Mouse (Mus musculus) heart, embryonic 16.5 days (tissue): ENCODE results near the gene Commd1. TPM values are rescaled to one million over a fixed set of nuclear protein-coding genes. Genes with fewer than 3 reads are reported as not detected.

Experiments
- ATAC-seq: fragments of 200-750 bp; cut with Nextera tagmentation; replicated peaks from 2 replicates; pipeline ENCODE4 v1.8.0; 2017; ENCODE audit warnings: moderate number of reproducible peaks; ENCODE audit not compliant: insufficient read depth, low FRiP score; ENCODE audit errors: extremely low read depth
- H3K27ac ChIP-seq: fragments of 300-500 bp; sonication (generic); 2 replicates; pipeline ENCODE4 v1.5.1; 2014; ENCODE audit warnings: mild to moderate bottlenecking, low read length, control low read depth, moderate library complexity
- H3K27me3 ChIP-seq: fragments of 300-500 bp; sonication (generic); 2 replicates; pipeline ENCODE4 v1.6.1; 2014; ENCODE audit warnings: low read length, mixed read lengths; ENCODE audit not compliant: control insufficient read depth, insufficient read depth
- H3K36me3 ChIP-seq: fragments of 300-500 bp; sonication (generic); 2 replicates; pipeline ENCODE4 v1.6.1; 2014; ENCODE audit not compliant: control insufficient read depth, insufficient read depth
- H3K4me1 ChIP-seq: fragments of 300-500 bp; sonication (generic); 2 replicates; pipeline ENCODE4 v1.6.1; 2014; ENCODE audit warnings: low read length, mixed read lengths; ENCODE audit not compliant: control insufficient read depth, insufficient read depth
- H3K4me2 ChIP-seq: fragments of 300-500 bp; sonication (generic); 2 replicates; pipeline ENCODE4 v1.6.1; 2014; ENCODE audit warnings: low read depth, mild to moderate bottlenecking, control low read depth, low read length
- H3K4me3 ChIP-seq: fragments of 300-500 bp; sonication (generic); 2 replicates; pipeline ENCODE4 v1.5.1; 2014; ENCODE audit warnings: mild to moderate bottlenecking, control low read depth, low read length
- H3K9ac ChIP-seq: fragments of 300-500 bp; sonication (generic); 2 replicates; pipeline ENCODE4 v1.6.1; 2014; ENCODE audit warnings: low read length, control low read depth
- H3K9me3 ChIP-seq: fragments of 300-500 bp; sonication (generic); replicated peaks from 2 replicates; pipeline ENCODE4 v1.6.1; 2016; ENCODE audit warnings: low read length; ENCODE audit not compliant: control insufficient read depth
- WGBS: fragments of 180-500 bp; shearing (Covaris S2); extraction: QIAGEN DNeasy Blood & Tissue Kit; methylation state at CpG from one replicate; pipeline ENCODE4 v1.1.7; 2014; 5-methylcytosine and 5-hydroxymethylcytosine counted together
- polyA plus RNA-seq: library from polyadenylated mRNA; unstranded; fragments of >200 nt; fragmentation: Nextera tagmentation; extraction: Ambion mirVana; gene quantifications from 2 replicates; pipeline ENCODE4 v1.2.1, GENCODE M21; 2015

Commd1 gene
- polyA plus RNA-seq, 1 experiment from 2014 or later = 350 TPM

DNA sequence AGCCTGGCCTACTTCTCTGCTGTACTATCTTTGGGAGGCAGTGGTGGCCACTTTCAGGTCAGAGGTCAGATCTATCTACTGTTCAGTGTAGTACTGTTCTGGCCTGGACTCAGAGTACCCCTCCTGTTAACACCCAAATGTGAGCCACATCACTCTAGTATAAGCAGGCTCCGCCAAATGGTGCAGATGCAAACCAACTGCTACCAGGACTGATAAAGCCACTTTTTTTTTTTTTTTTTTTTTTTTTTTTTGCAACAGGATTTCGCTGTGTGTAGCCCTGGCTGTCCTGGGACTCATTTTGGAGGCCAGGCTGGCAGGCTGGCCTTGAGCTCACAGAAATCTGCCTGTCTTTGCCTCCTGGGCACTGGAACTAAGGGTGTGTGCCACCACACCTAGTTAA lies 43.2 kb downstream of the Commd1 start:
- Histone ChIP-seq H3K4me3 (no peak overlapping the region), H3K9ac (no peak overlapping the region), H3K9me3 (no peaks in the 10 kb centered on the region), H3K4me1 (no peaks in the 10 kb centered on the region), H3K27me3 (no peaks in the 10 kb centered on the region), H3K27ac (no peak overlapping the region), H3K36me3 (no peaks in the 10 kb centered on the region; the same call in 1 of the 2 replicates), H3K4me2 (no peak overlapping the region)
- 61% methylated on average over 2 of the region's 2 CpGs for WGBS
- no peak for ATAC-seq

DNA sequence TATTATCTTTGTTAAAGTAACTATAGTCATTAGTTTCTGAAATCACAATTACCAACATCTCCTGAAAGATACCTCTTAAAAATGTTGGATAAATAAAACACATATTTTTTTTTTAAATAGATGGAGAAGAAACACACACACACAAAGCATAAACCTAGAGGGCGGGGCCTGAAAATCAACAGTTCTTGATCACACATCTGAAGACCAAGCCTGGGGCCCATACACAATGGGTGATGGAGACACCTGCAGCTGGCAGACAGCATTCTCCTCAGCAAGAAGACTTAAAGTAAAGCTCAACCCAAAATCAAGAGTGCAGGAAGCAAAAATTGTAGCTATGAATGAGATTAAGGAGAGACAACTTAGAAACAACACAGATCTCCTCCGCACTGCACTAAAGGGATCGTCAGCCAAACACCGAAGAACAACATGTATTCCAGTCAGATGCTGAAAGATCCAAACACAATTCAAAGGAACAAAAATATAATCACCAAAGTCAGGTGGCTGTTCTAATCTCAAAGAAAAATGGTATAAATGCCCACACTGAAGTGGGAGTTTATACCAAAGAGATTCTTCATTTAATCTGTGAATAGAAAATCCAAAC lies 44.4 kb downstream of the Commd1 start:
- no peak overlapping the region for H3K27ac ChIP-seq
- H3K27me3 ChIP-seq = no peaks in the 10 kb centered on the region
- no peak overlapping the region for H3K4me3 ChIP-seq
- 92% methylated on average over 4 of the region's 4 CpGs for WGBS
- H3K9ac ChIP-seq = no peak overlapping the region
- H3K9me3 ChIP-seq = no peaks in the 10 kb centered on the region
- H3K4me2 ChIP-seq = no peak overlapping the region
- ATAC-seq = no peak
- no peaks in the 10 kb centered on the region; the same call in 1 of the 2 replicates for H3K36me3 ChIP-seq
- no peaks in the 10 kb centered on the region for H3K4me1 ChIP-seq

DNA sequence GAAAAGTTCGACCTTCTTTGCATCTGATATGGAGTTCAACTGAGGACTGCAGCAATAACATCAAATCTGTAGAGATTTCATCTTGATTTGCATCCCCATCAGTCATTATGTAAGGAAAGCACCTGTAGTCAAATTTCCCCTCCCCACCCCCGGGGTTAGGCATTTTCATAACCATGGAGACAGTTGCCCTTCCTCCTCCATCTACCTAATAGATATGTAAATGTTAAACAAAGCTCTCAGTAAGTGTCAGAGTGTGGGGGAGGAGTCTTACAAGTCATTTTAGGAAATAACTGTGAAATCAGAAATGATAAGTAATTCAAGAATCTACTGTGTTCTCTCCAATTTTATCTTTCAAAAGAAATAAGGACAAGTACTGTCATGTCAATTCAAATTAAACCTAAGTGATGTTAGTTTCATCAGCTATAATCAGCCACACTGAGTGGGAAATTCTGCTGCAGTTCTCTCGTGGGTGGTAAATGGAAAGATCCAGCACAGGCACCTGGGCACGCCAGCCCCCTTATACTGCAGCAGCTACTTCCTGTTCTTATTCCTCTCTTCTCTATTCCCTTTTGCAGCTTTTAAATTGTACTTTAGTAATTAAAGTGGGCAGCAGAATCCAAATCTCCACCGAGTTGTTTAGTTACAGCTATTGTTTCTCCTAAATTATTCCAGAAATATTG lies 45.6 kb downstream of the Commd1 start:
- no peak overlapping the region for H3K4me3 ChIP-seq
- H3K27me3 ChIP-seq = no peaks in the 10 kb centered on the region
- H3K36me3 ChIP-seq = no peaks in the 10 kb centered on the region
- no peak overlapping the region for H3K27ac ChIP-seq
- no peaks in the 10 kb centered on the region for H3K9me3 ChIP-seq
- 62% methylated on average over 5 of the region's 5 CpGs for WGBS
- no peaks in the 10 kb centered on the region for H3K4me1 ChIP-seq
- no peak overlapping the region for H3K9ac ChIP-seq
- no peak overlapping the region for H3K4me2 ChIP-seq
- ATAC-seq = no peak

DNA sequence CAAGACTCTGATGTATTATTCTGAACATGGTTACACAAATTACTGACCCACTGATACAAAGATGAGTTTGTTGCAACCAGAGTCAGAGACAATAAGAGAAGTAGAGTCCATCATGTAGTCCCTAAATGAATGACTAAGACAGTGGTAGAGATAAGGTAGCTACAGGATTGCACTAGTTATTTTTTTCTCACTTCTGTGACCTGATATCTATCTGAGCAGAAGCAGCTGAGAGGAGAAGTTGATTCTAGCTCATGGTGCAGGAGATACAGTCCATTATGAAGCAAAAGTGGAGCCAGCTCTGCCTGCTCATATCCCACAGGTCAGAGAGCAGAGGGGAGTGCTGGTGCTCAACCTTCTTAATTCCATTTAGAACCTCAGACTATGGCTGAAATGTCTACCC lies 50.0 kb downstream of the Commd1 start:
- no peak overlapping the region for H3K4me3 ChIP-seq
- no peak overlapping the region for H3K9ac ChIP-seq
- no peaks in the 10 kb centered on the region for H3K27me3 ChIP-seq
- no peak for ATAC-seq
- no peaks in the 10 kb centered on the region for H3K36me3 ChIP-seq
- peaks cover 7% of the 10 kb centered on the region; the same call in 1 of the 2 replicates for H3K4me1 ChIP-seq
- no peaks in the 10 kb centered on the region for H3K9me3 ChIP-seq
- H3K4me2 ChIP-seq = no peak overlapping the region
- no peak overlapping the region for H3K27ac ChIP-seq

DNA sequence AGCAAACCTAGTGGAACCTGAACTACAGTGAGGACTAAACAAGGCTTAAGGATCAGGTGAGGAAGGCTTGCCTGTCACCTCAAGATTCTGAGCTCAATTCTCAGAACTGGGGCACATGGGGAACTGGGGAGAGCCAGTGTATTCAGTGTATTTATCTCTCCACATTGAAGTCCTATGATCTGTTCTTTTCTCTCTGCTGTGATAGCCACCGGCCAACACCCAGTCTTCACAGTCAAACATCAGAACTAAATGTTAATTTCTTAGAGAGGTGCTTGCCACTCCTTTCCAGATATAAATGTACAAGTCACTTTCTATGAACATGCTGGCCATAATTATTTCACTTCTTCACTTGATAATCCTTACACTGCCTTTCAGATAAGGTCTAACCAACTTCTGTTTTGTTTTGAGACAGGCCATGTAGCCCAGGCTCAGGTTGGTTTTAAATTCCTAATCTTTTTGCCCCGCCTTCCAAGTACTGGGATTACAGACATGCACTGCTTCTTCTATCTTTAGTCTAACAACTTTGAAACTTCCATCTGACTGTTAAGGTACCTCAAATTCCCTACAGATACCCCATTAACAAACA lies 50.8 kb downstream of the Commd1 start:
- Histone ChIP-seq H3K9ac (no peak overlapping the region), H3K9me3 (no peaks in the 10 kb centered on the region), H3K4me2 (no peak overlapping the region), H3K27me3 (no peaks in the 10 kb centered on the region), H3K4me1 (peaks cover 7% of the 10 kb centered on the region; the same call in 1 of the 2 replicates), H3K36me3 (no peaks in the 10 kb centered on the region), H3K4me3 (no peak overlapping the region), H3K27ac (no peak overlapping the region)
- ATAC-seq = no peak
- 87% methylated on average over 2 of the region's 2 CpGs for WGBS

DNA sequence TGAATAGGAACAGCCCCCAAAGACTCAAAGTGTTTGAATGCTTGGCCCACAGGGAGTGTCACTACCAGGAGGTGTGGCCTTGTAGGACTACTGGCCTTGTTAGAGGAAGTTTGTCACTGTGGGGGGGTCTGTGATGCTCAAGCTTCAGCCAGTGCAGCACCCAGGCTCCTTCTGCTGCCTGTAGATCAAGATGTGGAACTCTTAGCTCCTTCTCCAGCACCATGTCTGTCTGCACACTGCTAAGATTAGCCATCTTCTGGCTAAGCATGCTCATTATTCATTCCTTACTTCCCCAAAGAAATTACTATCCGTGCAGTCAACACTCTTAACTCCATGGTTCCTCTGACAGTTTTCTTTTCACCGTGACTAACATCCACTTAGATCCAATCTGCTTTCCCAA lies 52.1 kb downstream of the Commd1 start:
- no peak for ATAC-seq
- Histone ChIP-seq H3K4me2 (no peak overlapping the region), H3K27ac (no peak overlapping the region), H3K9ac (no peak overlapping the region), H3K27me3 (no peaks in the 10 kb centered on the region), H3K4me1 (peaks cover 7% of the 10 kb centered on the region; the same call in 1 of the 2 replicates), H3K36me3 (no peaks in the 10 kb centered on the region), H3K9me3 (no peaks in the 10 kb centered on the region), H3K4me3 (no peak overlapping the region)
- 63% methylated on average over 2 of the region's 2 CpGs for WGBS

DNA sequence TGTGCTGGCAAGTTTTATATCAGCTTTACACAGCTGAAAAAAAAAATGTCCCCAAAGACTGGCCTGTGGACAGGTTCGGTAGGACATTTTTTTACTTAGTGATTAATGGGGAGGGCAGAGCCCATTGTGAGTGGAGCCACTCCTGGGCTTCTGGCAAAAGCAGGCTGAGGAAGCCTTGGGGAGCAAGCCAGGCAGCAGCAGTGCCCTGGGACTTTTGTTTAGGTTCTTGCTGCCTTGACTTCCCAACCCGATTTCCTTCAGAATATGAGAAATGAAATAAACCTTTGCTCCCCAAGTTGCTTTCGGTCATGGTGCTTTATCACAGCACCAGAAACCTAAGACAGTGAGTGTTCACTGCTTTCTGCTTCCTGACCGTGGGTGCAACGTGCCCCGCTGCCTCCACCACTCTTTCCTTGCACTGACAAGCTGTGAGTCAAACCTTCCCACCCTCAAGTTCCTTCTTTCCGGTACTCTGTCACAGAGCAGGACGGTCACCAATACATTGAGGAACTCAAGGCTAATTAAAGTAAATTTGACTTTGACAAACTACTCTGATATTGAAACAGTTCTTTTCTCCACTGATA lies 53.5 kb downstream of the Commd1 start:
- Histone ChIP-seq H3K27me3 (no peaks in the 10 kb centered on the region), H3K36me3 (no peaks in the 10 kb centered on the region), H3K4me2 (no peak overlapping the region), H3K4me1 (peaks cover 7% of the 10 kb centered on the region; the same call in 1 of the 2 replicates), H3K9me3 (no peaks in the 10 kb centered on the region), H3K4me3 (no peak overlapping the region), H3K9ac (no peak overlapping the region), H3K27ac (0 out of 2 replicates have a peak overlapping the region, but pooled peaks have one; percentile 25)
- no peak for ATAC-seq
- WGBS = 61% methylated on average over 8 of the region's 8 CpGs

DNA sequence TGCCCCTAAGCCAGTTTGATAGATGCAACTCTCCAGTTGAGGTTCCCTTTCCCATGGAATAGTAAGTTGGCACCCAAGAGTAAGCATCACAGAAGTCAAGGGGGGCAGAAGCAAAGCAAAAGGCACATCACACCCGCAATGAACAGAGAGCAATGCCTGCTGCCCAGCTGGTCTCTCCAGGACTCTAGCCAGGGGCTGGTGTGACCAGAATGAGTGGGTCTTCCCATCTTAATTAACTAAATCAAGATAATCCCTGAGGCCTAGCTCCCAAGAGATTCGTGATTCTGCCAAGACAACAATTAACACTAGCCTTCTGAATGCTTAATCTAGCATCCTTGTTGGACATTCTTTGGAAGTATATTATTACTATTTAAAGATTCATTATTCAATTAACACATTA lies 58.6 kb downstream of the Commd1 start:
- no peak overlapping the region for H3K4me3 ChIP-seq
- ATAC-seq = no peak
- H3K4me1 ChIP-seq = peaks cover 4% of the 10 kb centered on the region; the same call in 1 of the 2 replicates
- H3K27ac ChIP-seq = no peak overlapping the region
- no peaks in the 10 kb centered on the region for H3K9me3 ChIP-seq
- no peak overlapping the region for H3K4me2 ChIP-seq
- H3K36me3 ChIP-seq = no peaks in the 10 kb centered on the region
- WGBS = 84% methylated on average over 2 of the region's 2 CpGs
- no peaks in the 10 kb centered on the region for H3K27me3 ChIP-seq
- no peak overlapping the region for H3K9ac ChIP-seq

DNA sequence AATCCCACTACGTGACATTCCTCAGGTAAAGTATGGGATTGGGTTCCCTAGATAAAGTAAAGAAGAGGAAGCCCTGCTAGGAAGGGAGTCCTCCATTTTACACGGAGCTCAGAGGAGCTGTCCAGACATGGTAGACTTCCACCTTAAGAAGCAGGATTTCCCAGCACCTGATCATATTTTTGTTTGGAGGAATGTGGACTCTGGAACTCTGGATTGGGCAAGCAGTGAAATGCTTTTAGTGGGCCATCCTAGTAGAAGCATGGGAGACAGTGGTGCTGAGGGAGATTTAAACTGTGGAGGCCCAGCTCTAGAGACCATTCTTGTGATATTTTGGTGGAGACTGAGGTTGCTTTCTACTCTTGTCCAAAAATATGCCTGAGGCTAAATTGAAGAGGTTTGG lies 59.6 kb downstream of the Commd1 start:
- no peak overlapping the region for H3K4me2 ChIP-seq
- no peak overlapping the region for H3K9ac ChIP-seq
- no peak overlapping the region for H3K27ac ChIP-seq
- ATAC-seq = no peak
- no peaks in the 10 kb centered on the region for H3K4me1 ChIP-seq
- H3K27me3 ChIP-seq = no peaks in the 10 kb centered on the region
- no peaks in the 10 kb centered on the region for H3K9me3 ChIP-seq
- WGBS = 72% methylated on average over 2 of the region's 2 CpGs
- H3K36me3 ChIP-seq = no peaks in the 10 kb centered on the region
- no peak overlapping the region for H3K4me3 ChIP-seq
